Mouse (Mus musculus) neural tube, embryonic 11.5 days (tissue): ENCODE results near the gene Zc3h7b. TPM values are rescaled to one million over a fixed set of nuclear protein-coding genes. Genes with fewer than 3 reads are reported as not detected.

Experiments
- ATAC-seq: fragments of 200-750 bp; cut with Nextera tagmentation; 2 replicates; pipeline ENCODE4 v1.8.0; 2017; ENCODE audit warnings: moderate number of reproducible peaks, mild to moderate bottlenecking, moderate TSS enrichment, moderate library complexity; ENCODE audit not compliant: insufficient read depth, low FRiP score, low TSS enrichment
- DNase-seq: peaks from one replicate; pipeline ENCODE4 v3.0.0-alpha.2; 2015; ENCODE audit warnings: low spot score
- H3K27ac ChIP-seq: fragments of 300-500 bp; sonication (generic); 2 replicates; pipeline ENCODE4 v1.5.1; 2014; ENCODE audit warnings: low read depth, mild to moderate bottlenecking, low read length
- H3K27me3 ChIP-seq: fragments of 300-500 bp; sonication (generic); 2 replicates; pipeline ENCODE4 v1.6.1; 2014; ENCODE audit warnings: mild to moderate bottlenecking, low read length, mixed read lengths; ENCODE audit not compliant: control insufficient read depth, insufficient read depth
- H3K36me3 ChIP-seq: fragments of 300-500 bp; sonication (generic); 2 replicates; pipeline ENCODE4 v1.6.1; 2014; ENCODE audit warnings: mild to moderate bottlenecking, low read length, moderate library complexity, mixed read lengths; ENCODE audit not compliant: control insufficient read depth, insufficient read depth
- H3K4me1 ChIP-seq: fragments of 300-500 bp; sonication (generic); 2 replicates; pipeline ENCODE4 v1.6.1; 2014; ENCODE audit warnings: low read length, mixed read lengths; ENCODE audit not compliant: control insufficient read depth, insufficient read depth
- H3K4me2 ChIP-seq: fragments of 300-500 bp; sonication (generic); 2 replicates; pipeline ENCODE4 v1.6.1; 2014; ENCODE audit warnings: low read depth, mild to moderate bottlenecking, moderate library complexity
- H3K4me3 ChIP-seq: fragments of 300-500 bp; sonication (generic); 2 replicates; pipeline ENCODE4 v1.5.1; 2014; ENCODE audit warnings: low read depth, low read length
- H3K9ac ChIP-seq: fragments of 300-500 bp; sonication (generic); 2 replicates; pipeline ENCODE4 v1.6.1; 2014; ENCODE audit warnings: mild to moderate bottlenecking, low read length
- H3K9me3 ChIP-seq: fragments of 300-500 bp; sonication (generic); 2 replicates; pipeline ENCODE4 v1.6.1; 2016; ENCODE audit warnings: low read length; ENCODE audit not compliant: control insufficient read depth
- WGBS: fragments of 180-500 bp; shearing (Covaris S2); extraction: QIAGEN DNeasy Blood & Tissue Kit; methylation state at CpG from one replicate; pipeline ENCODE4 v1.1.7; 2014; 5-methylcytosine and 5-hydroxymethylcytosine counted together
- polyA plus RNA-seq: library from polyadenylated mRNA; unstranded; fragments of >200 nt; fragmentation: Nextera tagmentation; extraction: Ambion mirVana; gene quantifications from 2 replicates; pipeline ENCODE4 v1.2.1, GENCODE M21; 2014

Gene Zc3h7b
- polyA plus RNA-seq, 1 experiment from 2014 or later: 48.8 TPM

DNA sequence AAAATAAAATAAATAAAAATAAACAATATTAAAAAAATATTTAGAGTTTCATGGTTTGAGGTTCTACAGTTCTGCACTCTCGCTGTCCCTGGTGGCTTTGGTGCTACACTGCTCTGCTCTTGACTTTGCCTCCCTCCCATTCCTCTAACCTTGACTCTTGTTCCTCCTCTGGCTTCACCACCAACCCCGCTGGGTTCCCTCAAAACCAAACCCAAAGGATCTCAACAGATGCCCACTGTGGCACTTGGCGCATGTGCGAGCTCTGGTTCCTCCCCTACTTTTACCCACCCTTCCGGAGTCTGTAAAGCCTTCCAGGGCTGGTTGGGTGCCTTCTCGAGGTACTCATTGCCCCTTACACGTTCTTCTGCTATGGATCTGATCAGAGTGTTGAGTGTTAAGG, 97.4 kb downstream of the Zc3h7b start:
- no peak overlapping the region for H3K27ac ChIP-seq
- H3K9ac ChIP-seq: no peak overlapping the region
- no peak for ATAC-seq
- H3K4me1 ChIP-seq: no peaks in the 10 kb centered on the region
- H3K4me2 ChIP-seq: no peak overlapping the region
- no peaks in the 10 kb centered on the region for H3K27me3 ChIP-seq
- H3K4me3 ChIP-seq: no peak overlapping the region
- no peaks in the 10 kb centered on the region; the same call in 1 of the 2 replicates for H3K36me3 ChIP-seq
- DNase-seq: no peak
- no peaks in the 10 kb centered on the region for H3K9me3 ChIP-seq
- WGBS: 86% methylated on average over 7 of the region's 7 CpGs

DNA sequence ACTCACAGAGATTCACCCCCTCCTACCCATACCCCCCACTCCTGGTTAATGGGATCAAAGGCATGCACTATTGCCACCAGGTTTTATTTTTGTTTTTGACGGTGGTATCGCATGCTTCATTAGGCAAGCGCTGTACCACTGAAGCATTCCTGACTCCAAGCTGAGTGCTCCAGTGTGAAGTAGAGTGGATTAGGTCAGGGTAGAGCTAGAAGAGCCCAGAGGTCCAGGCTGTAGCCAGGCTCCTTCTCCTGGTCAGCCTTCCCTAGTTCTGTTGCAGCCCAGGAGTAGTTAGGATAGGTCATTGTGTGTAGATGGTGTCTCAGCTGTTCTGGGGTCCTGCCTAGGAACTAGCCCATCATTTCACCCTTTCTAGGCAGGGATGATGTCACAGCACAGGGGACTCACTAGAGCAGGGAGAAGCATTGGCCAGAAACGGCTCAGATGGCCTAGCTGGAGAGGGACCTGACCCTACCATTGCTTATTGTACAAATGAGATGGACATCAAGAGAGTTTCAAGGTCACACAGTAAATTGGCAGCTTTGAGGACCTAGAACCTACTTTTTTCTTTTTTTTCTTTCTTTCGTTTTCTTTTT, 100.3 kb downstream of the Zc3h7b start:
- no peaks in the 10 kb centered on the region for H3K27me3 ChIP-seq
- no peak overlapping the region for H3K4me2 ChIP-seq
- peaks cover 2% of the 10 kb centered on the region for H3K36me3 ChIP-seq
- ATAC-seq (no peak), DNase-seq (no peak)
- no peaks in the 10 kb centered on the region for H3K4me1 ChIP-seq
- no peak overlapping the region for H3K4me3 ChIP-seq
- no peak overlapping the region for H3K9ac ChIP-seq
- WGBS: 72% methylated on average over 5 of the region's 5 CpGs
- H3K9me3 ChIP-seq: no peaks in the 10 kb centered on the region
- no peak overlapping the region for H3K27ac ChIP-seq

DNA sequence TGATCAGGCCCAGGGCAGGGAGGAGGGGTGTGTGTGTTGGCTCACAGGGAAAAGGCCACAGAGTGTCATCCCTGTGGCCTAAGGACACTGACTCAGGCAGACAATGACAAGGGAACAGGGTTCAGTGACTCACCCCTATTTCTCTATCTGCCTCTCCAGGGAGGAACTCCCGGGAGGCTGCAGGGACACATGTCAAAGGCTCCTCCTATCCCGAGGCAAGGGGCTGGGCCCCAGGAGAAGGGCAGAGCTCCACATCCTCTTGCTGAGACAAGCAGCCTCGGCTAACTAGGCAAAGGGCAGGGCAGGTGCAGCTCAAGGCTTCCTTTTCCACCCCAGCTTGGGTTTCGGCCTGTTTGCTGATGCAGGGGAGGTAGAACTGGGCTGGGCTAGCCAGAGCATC, 100.9 kb downstream of the Zc3h7b start:
- H3K4me1 ChIP-seq: no peaks in the 10 kb centered on the region
- H3K4me2 ChIP-seq: no peak overlapping the region
- H3K27ac ChIP-seq: no peak overlapping the region
- H3K36me3 ChIP-seq: peaks cover 2% of the 10 kb centered on the region
- no peak overlapping the region for H3K4me3 ChIP-seq
- H3K9ac ChIP-seq: no peak overlapping the region; the same call in 1 of the 2 replicates
- no peaks in the 10 kb centered on the region for H3K27me3 ChIP-seq
- ATAC-seq (no peak), DNase-seq (no peak)
- 33% methylated on average over 4 of the region's 4 CpGs for WGBS
- H3K9me3 ChIP-seq: no peaks in the 10 kb centered on the region

Other genes with a start within 250 kb of the Zc3h7b start
- gene Ep300, start 159.7 kb upstream of the Zc3h7b start, polyA plus RNA-seq: 25.4 and 29.6 TPM in 2 replicates
- 28.6 and 31.7 TPM in 2 replicates for gene L3mbtl2, start 81.2 kb upstream of the Zc3h7b start, polyA plus RNA-seq
- 2.4 and 3.0 TPM in 2 replicates for gene Chadl, start 47.8 kb upstream of the Zc3h7b start, polyA plus RNA-seq
- gene Rangap1, start 473 bp downstream of the Zc3h7b start, polyA plus RNA-seq: 137 and 152 TPM in 2 replicates
- gene Tef, start 57.4 kb downstream of the Zc3h7b start, polyA plus RNA-seq: 13.7 and 14.1 TPM in 2 replicates
- gene Tob2, start 113.7 kb downstream of the Zc3h7b start, polyA plus RNA-seq: 15.8 and 15.9 TPM in 2 replicates
- gene Phf5a, start 126.9 kb downstream of the Zc3h7b start, polyA plus RNA-seq: 197 and 203 TPM in 2 replicates
- 190 and 200 TPM in 2 replicates for gene Aco2, start 127.3 kb downstream of the Zc3h7b start, polyA plus RNA-seq
- gene Polr3h, start 181.2 kb downstream of the Zc3h7b start, polyA plus RNA-seq: 73.9 and 83.0 TPM in 2 replicates
- 25.7 and 27.7 TPM in 2 replicates for gene Csdc2, start 191.7 kb downstream of the Zc3h7b start, polyA plus RNA-seq
- 33.2 and 35.2 TPM in 2 replicates for gene Pmm1, start 215.9 kb downstream of the Zc3h7b start, polyA plus RNA-seq
- gene 1700029P11Rik, start 235.5 kb downstream of the Zc3h7b start, polyA plus RNA-seq: not detected in 2 replicates
- 73.2 and 73.8 TPM in 2 replicates for gene Xrcc6, start 242.8 kb downstream of the Zc3h7b start, polyA plus RNA-seq